Mouse (Mus musculus) stomach, embryonic 16.5 days (tissue): ENCODE measurements at regions not wholly inside any gene's neighbourhood (a gene's known extent, or its start where the extent isn't known, plus 50 kb on each side); places are given as distances from the start of the nearest gene placed in this dataset.

Experiments
- ATAC-seq: fragments of 200-750 bp; cut with Nextera tagmentation; 2 replicates; pipeline ENCODE4 v1.8.0; 2017; ENCODE audit warnings: moderate number of reproducible peaks, moderate TSS enrichment; ENCODE audit not compliant: insufficient read depth, low FRiP score
- H3K27ac ChIP-seq: fragments of 300-500 bp; sonication (generic); 2 replicates; pipeline ENCODE4 v1.5.1; 2014; ENCODE audit warnings: low read length
- H3K27me3 ChIP-seq: fragments of 300-500 bp; sonication (generic); 2 replicates; pipeline ENCODE4 v1.6.1; 2014; ENCODE audit warnings: low read length, control low read depth, mixed read lengths; ENCODE audit not compliant: control insufficient read depth, insufficient read depth
- H3K36me3 ChIP-seq: fragments of 300-500 bp; sonication (generic); 2 replicates; pipeline ENCODE4 v1.6.1; 2014; ENCODE audit warnings: low read length; ENCODE audit not compliant: control insufficient read depth, insufficient read depth
- H3K4me1 ChIP-seq: fragments of 300-500 bp; sonication (generic); 2 replicates; pipeline ENCODE4 v1.6.1; 2014; ENCODE audit warnings: low read length, control low read depth, mixed read lengths; ENCODE audit not compliant: control insufficient read depth, insufficient read depth
- H3K4me2 ChIP-seq: fragments of 300-500 bp; sonication (generic); 2 replicates; pipeline ENCODE4 v1.6.1; 2014; ENCODE audit warnings: low read depth, low read length, mixed read lengths
- H3K4me3 ChIP-seq: fragments of 300-500 bp; sonication (generic); replicated peaks from 2 replicates; pipeline ENCODE4 v1.5.1; 2014; ENCODE audit warnings: mild to moderate bottlenecking, low read length
- H3K9ac ChIP-seq: fragments of 300-500 bp; sonication (generic); 2 replicates; pipeline ENCODE4 v1.6.1; 2014; ENCODE audit warnings: low read length
- H3K9me3 ChIP-seq: fragments of 300-500 bp; sonication (generic); replicated peaks from 2 replicates; pipeline ENCODE4 v1.6.1; 2016; ENCODE audit warnings: low read length, control low read depth; ENCODE audit not compliant: control insufficient read depth
- WGBS: fragments of 180-500 bp; shearing (Covaris S2); extraction: QIAGEN DNeasy Blood & Tissue Kit; methylation state at CpG from one replicate; pipeline ENCODE4 v1.1.7; 2014; 5-methylcytosine and 5-hydroxymethylcytosine counted together

- H3K36me3 ChIP-seq = no peaks in the 10 kb centered on the region
- no peak overlapping the region for H3K27ac ChIP-seq
- H3K9me3 ChIP-seq = no peaks in the 10 kb centered on the region
- H3K9ac ChIP-seq = peak overlapping the region; percentile 16; the same call in 1 of the 2 replicates
- no peak overlapping the region; the same call in 1 of the 2 replicates for H3K4me3 ChIP-seq
- WGBS = 6% methylated on average over 8 of the region's 8 CpGs
- H3K4me1 ChIP-seq = no peaks in the 10 kb centered on the region
- peak overlapping the region; percentile 47 for H3K4me2 ChIP-seq
- no peaks in the 10 kb centered on the region for H3K27me3 ChIP-seq
- ATAC-seq = peak; percentile 49; the same call in 1 of the 2 replicates
Measured at GRCm38 (mm10) chr12:77789427-77789826, 404.6 kb upstream of the Gm6657 start.

- no peak overlapping the region; the same call in 1 of the 2 replicates for H3K4me3 ChIP-seq
- H3K4me2 ChIP-seq = peak overlapping the region; percentile 47
- WGBS = 34% methylated on average over 14 of the region's 14 CpGs
- H3K9me3 ChIP-seq = no peaks in the 10 kb centered on the region
- H3K36me3 ChIP-seq = no peaks in the 10 kb centered on the region
- H3K27me3 ChIP-seq = no peaks in the 10 kb centered on the region
- no peak for ATAC-seq
- H3K9ac ChIP-seq = peak overlapping the region; percentile 16; the same call in 1 of the 2 replicates
- H3K27ac ChIP-seq = no peak overlapping the region
- H3K4me1 ChIP-seq = no peaks in the 10 kb centered on the region
Measured at GRCm38 (mm10) chr12:77789871-77790270, 404.2 kb upstream of the Gm6657 start.

- Histone ChIP-seq H3K36me3 (no peaks in the 10 kb centered on the region), H3K27ac (no peak overlapping the region), H3K27me3 (no peaks in the 10 kb centered on the region), H3K9me3 (no peaks in the 10 kb centered on the region), H3K9ac (no peak overlapping the region), H3K4me3 (no peak overlapping the region), H3K4me2 (0 out of 2 replicates have a peak overlapping the region, but pooled peaks have one; percentile 21), H3K4me1 (no peaks in the 10 kb centered on the region)
- ATAC-seq = peak; percentile 11; the same call in 1 of the 2 replicates
- WGBS = 63% methylated on average over 13 of the region's 13 CpGs
Measured at GRCm38 (mm10) chr12:77790891-77791672, 403.0 kb upstream of the Gm6657 start.

GRCm38 (mm10) chr12:77798516-77798915 is 395.5 kb upstream of the Gm6657 start:
- 81% methylated on average over 4 of the region's 4 CpGs for WGBS
- Histone ChIP-seq H3K27me3 (no peaks in the 10 kb centered on the region), H3K4me3 (no peak overlapping the region), H3K27ac (no peak overlapping the region), H3K36me3 (no peaks in the 10 kb centered on the region), H3K9me3 (no peaks in the 10 kb centered on the region), H3K9ac (no peak overlapping the region), H3K4me1 (no peaks in the 10 kb centered on the region), H3K4me2 (no peak overlapping the region)
- no peak for ATAC-seq

- Histone ChIP-seq H3K27ac (no peak overlapping the region), H3K9ac (no peak overlapping the region), H3K27me3 (no peaks in the 10 kb centered on the region), H3K4me1 (no peaks in the 10 kb centered on the region), H3K9me3 (no peaks in the 10 kb centered on the region), H3K4me2 (no peak overlapping the region), H3K4me3 (no peak overlapping the region), H3K36me3 (no peaks in the 10 kb centered on the region)
- no peak for ATAC-seq
- WGBS = 54% methylated on average over 12 of the region's 12 CpGs
Measured at GRCm38 (mm10) chr12:77799134-77799770, 394.8 kb upstream of the Gm6657 start.

GRCm38 (mm10) chr12:77807674-77808073 is 386.4 kb upstream of the Gm6657 start:
- Histone ChIP-seq H3K4me3 (no peak overlapping the region), H3K36me3 (no peaks in the 10 kb centered on the region), H3K4me2 (no peak overlapping the region), H3K27me3 (no peaks in the 10 kb centered on the region), H3K9ac (no peak overlapping the region), H3K4me1 (no peaks in the 10 kb centered on the region), H3K27ac (no peak overlapping the region), H3K9me3 (no peaks in the 10 kb centered on the region)
- WGBS = 79% methylated on average over 7 of the region's 7 CpGs
- ATAC-seq = no peak

GRCm38 (mm10) chr12:77811276-77811675 is 382.8 kb upstream of the Gm6657 start:
- ATAC-seq = no peak
- WGBS = 59% methylated on average over 2 of the region's 2 CpGs
- Histone ChIP-seq H3K4me2 (no peak overlapping the region), H3K9me3 (no peaks in the 10 kb centered on the region), H3K4me1 (no peaks in the 10 kb centered on the region), H3K27me3 (no peaks in the 10 kb centered on the region), H3K4me3 (no peak overlapping the region), H3K36me3 (no peaks in the 10 kb centered on the region), H3K27ac (no peak overlapping the region), H3K9ac (no peak overlapping the region)

GRCm38 (mm10) chr12:77819456-77819855 is 374.6 kb upstream of the Gm6657 start:
- Histone ChIP-seq H3K4me1 (no peaks in the 10 kb centered on the region), H3K36me3 (no peaks in the 10 kb centered on the region), H3K4me3 (no peak overlapping the region), H3K9ac (no peak overlapping the region), H3K27me3 (no peaks in the 10 kb centered on the region), H3K27ac (no peak overlapping the region), H3K9me3 (no peaks in the 10 kb centered on the region), H3K4me2 (no peak overlapping the region)
- 93% methylated on average over 16 of the region's 16 CpGs for WGBS
- no peak for ATAC-seq

- WGBS = 19% methylated on average over 3 of the region's 3 CpGs
- H3K4me2 ChIP-seq = no peak overlapping the region
- ATAC-seq = no peak
Measured at GRCm38 (mm10) chr12:77823381-77824030, 370.5 kb upstream of the Gm6657 start.

More at GRCm38 (mm10) chr12:77823381-77824030, 370.5 kb upstream of the Gm6657 start:
- no peaks in the 10 kb centered on the region for H3K27me3 ChIP-seq
- H3K36me3 ChIP-seq = no peaks in the 10 kb centered on the region
- H3K27ac ChIP-seq = no peak overlapping the region
- H3K4me1 ChIP-seq = no peaks in the 10 kb centered on the region
- no peak overlapping the region for H3K9ac ChIP-seq
- no peak overlapping the region for H3K4me3 ChIP-seq
- H3K9me3 ChIP-seq = peaks cover 6% of the 10 kb centered on the region; the same call in 1 of the 2 replicates
